Mouse (Mus musculus) megakaryocyte, embryonic 14.5 days (primary cell): ENCODE results near the gene Gm10217.

Experiments used
- FLI1 ChIP-seq: IDR thresholded peaks from 2 replicates; pipeline ENCODE4 v1.6.1; 2012; ENCODE audit warnings: low read length, inconsistent platforms, mixed read lengths
- GATA1 ChIP-seq: IDR thresholded peaks from 3 replicates; pipeline ENCODE4 v1.6.1; 2012; ENCODE audit warnings: mixed read lengths, low read length, inconsistent platforms, borderline replicate concordance

DNA sequence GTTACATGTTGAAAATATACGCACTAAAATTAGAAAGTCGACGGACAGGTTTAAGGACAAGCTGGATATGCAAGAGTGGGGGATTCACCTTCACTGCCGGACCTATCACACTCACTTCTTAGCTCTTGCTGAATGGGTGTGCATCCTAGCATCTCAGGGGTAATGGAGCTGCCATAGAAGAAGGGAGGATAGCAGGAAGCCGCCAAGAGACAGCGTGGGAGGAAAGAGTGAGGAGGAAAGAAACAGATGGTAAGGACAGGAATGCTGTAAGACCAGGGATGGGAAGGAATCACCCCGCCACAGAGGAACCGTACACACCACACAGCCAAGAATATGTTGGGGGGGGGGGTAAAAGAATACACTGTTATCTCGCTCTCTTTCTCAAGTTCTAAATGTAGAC, 1.1 kb downstream of the Gm10217 start:
- TF ChIP-seq GATA1 (no peak), FLI1 (no peak)
